Mouse (Mus musculus): Measurements from ENCODE around the gene Mtrr. TPM values are rescaled to one million over a fixed set of nuclear protein-coding genes. Genes with fewer than 3 reads are reported as not detected.
A peak's percentile ranks its signal among the peaks of the same experiment; 100 is the strongest.

Gene Mtrr
- total RNA-seq, 1 experiment: 37.8 TPM

DNA sequence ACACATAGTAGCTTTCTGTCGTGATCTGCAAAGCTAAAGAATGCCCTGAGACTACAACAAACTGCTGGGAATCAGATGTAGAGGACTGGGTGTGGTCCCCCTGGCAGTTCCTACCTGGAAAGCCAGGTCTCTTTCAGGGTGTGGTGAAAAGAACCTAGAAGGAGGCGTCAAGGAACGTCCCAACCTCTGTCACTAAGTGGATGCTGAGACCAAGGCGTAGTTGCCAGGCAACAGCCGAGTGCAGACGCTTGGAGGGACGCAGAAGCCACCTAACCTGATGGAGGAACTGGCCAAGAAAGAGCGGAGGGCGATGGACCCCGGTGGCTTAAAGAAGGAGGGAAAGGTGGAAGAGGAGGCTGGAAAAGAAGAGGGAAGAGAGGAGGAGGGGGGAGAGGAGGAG, 15.2 kb upstream of the Mtrr start, which contains the start of gene 1700001L19Rik:
1700001L19Rik (plus strand) TSS at position 223 of the 400 bp plus-strand sequence.
- peaks cover 4% of the 10 kb centered on the region for H3K36me3 ChIP-seq (ENCODE audit: control insufficient read depth, insufficient read depth, low read length, poor library complexity, severe bottlenecking)
- H3K4me3 ChIP-seq (ENCODE audit: insufficient read depth in 1 of 2, low read depth in 1 of 2, low read length in 2 of 2, poor library complexity in 1 of 2, severe bottlenecking in 1 of 2): peak within 1 kb of the TSS; percentile 1 to 40; a peak in 2 of 4 replicates
- DNase-seq (ENCODE audit: low read depth, low spot score): no peak
- no peaks in the 10 kb centered on the region for H3K9me3 ChIP-seq (ENCODE audit: control insufficient read depth, insufficient read depth, low read depth, low read length)
- H3K4me1 ChIP-seq (ENCODE audit: control insufficient read depth in 2 of 2, insufficient read depth in 2 of 2, low read length in 2 of 2, poor library complexity in 1 of 2): no peaks in the 10 kb centered on the region; a peak in 1 of 4 replicates
- H3K27ac ChIP-seq (ENCODE audit: insufficient read depth, low read depth, low read length, poor library complexity, severe bottlenecking): no peak within 1 kb of the TSS
- in situ Hi-C loops (cut with MboI; ENCODE audit: low sequenced_read_pairs in 2 of 2, unreplicated experiment in 2 of 2): no loop called here
- TF ChIP-seq ZNF384 (IDR thresholded peaks at IDR 0.05; ENCODE audit: low read depth, low read length) (no peak), ZC3H11A (IDR thresholded peaks at IDR 0.05; ENCODE audit: borderline replicate concordance, low read depth, low read length) (no peak), HCFC1 (IDR thresholded peaks at IDR 0.05; ENCODE audit: borderline replicate concordance, insufficient read depth, low read length) (no peak)
- no peak within 1 kb of the TSS for H3K9ac ChIP-seq (ENCODE audit: insufficient read depth, low read depth, low read length, poor library complexity, severe bottlenecking)

DNA sequence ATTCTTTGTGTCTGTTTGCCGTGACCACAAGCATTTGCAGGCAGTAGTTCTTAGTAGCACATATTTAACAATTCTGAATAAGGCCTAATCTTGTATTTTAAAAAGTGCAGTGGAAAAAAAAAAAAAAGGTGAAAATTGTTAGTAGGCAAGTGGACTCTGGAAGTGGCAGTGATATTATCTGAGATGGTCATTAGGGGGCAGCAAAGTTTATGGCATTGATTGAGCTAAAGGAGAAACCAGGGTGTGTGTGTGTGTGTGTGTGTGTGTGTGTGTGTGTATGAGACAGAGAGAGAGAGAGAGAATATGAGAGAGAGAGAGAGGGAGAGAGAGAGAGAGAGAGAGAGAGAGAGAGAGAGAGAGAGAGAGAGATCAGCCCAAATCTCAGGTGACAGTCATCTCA, 11.8 kb upstream of the Mtrr start:
- Histone ChIP-seq H3K9me3 (ENCODE audit: control insufficient read depth, insufficient read depth, low read depth, low read length) (no peaks in the 10 kb centered on the region), H3K9ac (ENCODE audit: insufficient read depth, low read depth, low read length, poor library complexity, severe bottlenecking) (no peak overlapping the region), H3K4me1 (ENCODE audit: control insufficient read depth in 2 of 2, insufficient read depth in 2 of 2, low read length in 2 of 2, poor library complexity in 1 of 2) (no peaks in the 10 kb centered on the region; a peak in 1 of 4 replicates), H3K36me3 (ENCODE audit: control insufficient read depth, insufficient read depth, low read length, poor library complexity, severe bottlenecking) (peaks cover 11% of the 10 kb centered on the region), H3K4me3 (ENCODE audit: insufficient read depth in 1 of 2, low read depth in 1 of 2, low read length in 2 of 2, poor library complexity in 1 of 2, severe bottlenecking in 1 of 2) (no peak overlapping the region), H3K27ac (ENCODE audit: insufficient read depth, low read depth, low read length, poor library complexity, severe bottlenecking) (no peak overlapping the region)
- no peak for DNase-seq (ENCODE audit: low read depth, low spot score)
- in situ Hi-C loops (cut with MboI; ENCODE audit: low sequenced_read_pairs in 2 of 2, unreplicated experiment in 2 of 2): no loop called here
- TF ChIP-seq ZC3H11A (IDR thresholded peaks at IDR 0.05; ENCODE audit: borderline replicate concordance, low read depth, low read length): no peak
- no peak for TF ChIP-seq ZNF384 (IDR thresholded peaks at IDR 0.05; ENCODE audit: low read depth, low read length)
- no peak for TF ChIP-seq MAFK (IDR thresholded peaks at IDR 0.05; ENCODE audit: insufficient read depth, low read depth, low read length)
- no peak for TF ChIP-seq HCFC1 (IDR thresholded peaks at IDR 0.05; ENCODE audit: borderline replicate concordance, insufficient read depth, low read length)
- no peak for TF ChIP-seq CHD2 (IDR thresholded peaks at IDR 0.05; ENCODE audit: low read depth, low read length)

DNA sequence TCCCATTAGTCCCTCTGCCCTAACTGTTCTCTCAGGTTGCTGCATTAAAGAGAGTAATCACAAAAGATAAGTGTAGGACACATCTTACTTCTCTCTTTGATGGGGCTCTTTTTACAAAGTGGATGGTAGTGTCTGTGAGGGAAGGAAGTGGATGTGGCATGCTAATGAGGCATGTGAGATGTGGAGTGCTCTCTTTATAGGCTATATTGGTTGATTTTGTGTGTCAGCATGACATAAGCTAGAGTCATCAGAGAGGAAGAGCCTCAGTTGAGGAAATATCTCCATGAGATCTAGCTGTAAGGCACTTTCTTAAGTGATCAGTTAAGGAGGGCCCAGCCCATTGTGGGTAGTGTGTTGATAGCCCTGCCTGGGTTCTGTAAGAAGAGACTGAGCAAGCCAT, 6.4 kb upstream of the Mtrr start:
- H3K9me3 ChIP-seq (ENCODE audit: control insufficient read depth, insufficient read depth, low read depth, low read length): no peaks in the 10 kb centered on the region
- H3K36me3 ChIP-seq (ENCODE audit: control insufficient read depth, insufficient read depth, low read length, poor library complexity, severe bottlenecking): peaks cover 51% of the 10 kb centered on the region
- no peak overlapping the region for H3K27ac ChIP-seq (ENCODE audit: insufficient read depth, low read depth, low read length, poor library complexity, severe bottlenecking)
- no peak for DNase-seq (ENCODE audit: low read depth, low spot score)
- in situ Hi-C loops (cut with MboI; ENCODE audit: low sequenced_read_pairs in 2 of 2, unreplicated experiment in 2 of 2): no loop called here
- no peak overlapping the region for H3K9ac ChIP-seq (ENCODE audit: insufficient read depth, low read depth, low read length, poor library complexity, severe bottlenecking)
- TF ChIP-seq MAFK (IDR thresholded peaks at IDR 0.05; ENCODE audit: insufficient read depth, low read depth, low read length): no peak
- no peak for TF ChIP-seq HCFC1 (IDR thresholded peaks at IDR 0.05; ENCODE audit: borderline replicate concordance, insufficient read depth, low read length)
- TF ChIP-seq ZC3H11A (IDR thresholded peaks at IDR 0.05; ENCODE audit: borderline replicate concordance, low read depth, low read length): no peak
- no peak for TF ChIP-seq ZNF384 (IDR thresholded peaks at IDR 0.05; ENCODE audit: low read depth, low read length)
- TF ChIP-seq CHD2 (IDR thresholded peaks at IDR 0.05; ENCODE audit: low read depth, low read length): no peak
- no peak overlapping the region for H3K4me3 ChIP-seq (ENCODE audit: insufficient read depth in 1 of 2, low read depth in 1 of 2, low read length in 2 of 2, poor library complexity in 1 of 2, severe bottlenecking in 1 of 2)
- peaks cover 0 to 3% of the 10 kb centered on the region in 2 experiments; a peak in 1 of 4 replicates for H3K4me1 ChIP-seq (ENCODE audit: control insufficient read depth in 2 of 2, insufficient read depth in 2 of 2, low read length in 2 of 2, poor library complexity in 1 of 2)

DNA sequence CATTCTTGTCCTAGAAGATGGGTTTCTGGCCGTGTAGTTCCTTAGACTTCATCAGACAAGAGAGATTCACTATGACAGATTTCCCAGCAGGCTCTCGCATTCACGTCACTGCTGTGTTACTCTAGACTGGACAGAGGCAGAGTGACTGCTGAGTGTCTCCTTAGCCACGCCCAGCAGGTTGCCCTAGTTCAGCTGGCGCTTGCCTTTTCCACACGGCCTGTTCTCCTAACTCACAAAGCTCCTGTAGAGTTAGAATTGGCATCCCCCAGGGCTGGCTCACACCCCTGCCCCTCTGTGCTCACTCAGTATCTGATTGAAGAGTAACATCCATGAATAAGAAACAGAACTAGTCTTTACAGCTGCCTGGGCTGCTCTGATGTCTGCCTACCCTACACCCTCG, 3.5 kb upstream of the Mtrr start:
- TF ChIP-seq CHD2 (IDR thresholded peaks at IDR 0.05; ENCODE audit: low read depth, low read length) (no peak), HCFC1 (IDR thresholded peaks at IDR 0.05; ENCODE audit: borderline replicate concordance, insufficient read depth, low read length) (no peak), ZNF384 (IDR thresholded peaks at IDR 0.05; ENCODE audit: low read depth, low read length) (no peak), MAFK (IDR thresholded peaks at IDR 0.05; ENCODE audit: insufficient read depth, low read depth, low read length) (no peak), ZC3H11A (IDR thresholded peaks at IDR 0.05; ENCODE audit: borderline replicate concordance, low read depth, low read length) (no peak)
- H3K36me3 ChIP-seq (ENCODE audit: control insufficient read depth, insufficient read depth, low read length, poor library complexity, severe bottlenecking): peaks cover 43% of the 10 kb centered on the region
- H3K4me1 ChIP-seq (ENCODE audit: control insufficient read depth in 2 of 2, insufficient read depth in 2 of 2, low read length in 2 of 2, poor library complexity in 1 of 2): peaks cover 2 to 3% of the 10 kb centered on the region in 2 experiments; a peak in 2 of 4 replicates
- no peak overlapping the region for H3K27ac ChIP-seq (ENCODE audit: insufficient read depth, low read depth, low read length, poor library complexity, severe bottlenecking)
- in situ Hi-C loops (cut with MboI; ENCODE audit: low sequenced_read_pairs in 2 of 2, unreplicated experiment in 2 of 2): no loop called here
- H3K9me3 ChIP-seq (ENCODE audit: control insufficient read depth, insufficient read depth, low read depth, low read length): no peaks in the 10 kb centered on the region
- H3K4me3 ChIP-seq (ENCODE audit: insufficient read depth in 1 of 2, low read depth in 1 of 2, low read length in 2 of 2, poor library complexity in 1 of 2, severe bottlenecking in 1 of 2): 0 out of 4 replicates have a peak overlapping the region, but pooled peaks of 1 of the 2 experiments have one; percentile 25
- H3K9ac ChIP-seq (ENCODE audit: insufficient read depth, low read depth, low read length, poor library complexity, severe bottlenecking): no peak overlapping the region
- no peak for DNase-seq (ENCODE audit: low read depth, low spot score)

DNA sequence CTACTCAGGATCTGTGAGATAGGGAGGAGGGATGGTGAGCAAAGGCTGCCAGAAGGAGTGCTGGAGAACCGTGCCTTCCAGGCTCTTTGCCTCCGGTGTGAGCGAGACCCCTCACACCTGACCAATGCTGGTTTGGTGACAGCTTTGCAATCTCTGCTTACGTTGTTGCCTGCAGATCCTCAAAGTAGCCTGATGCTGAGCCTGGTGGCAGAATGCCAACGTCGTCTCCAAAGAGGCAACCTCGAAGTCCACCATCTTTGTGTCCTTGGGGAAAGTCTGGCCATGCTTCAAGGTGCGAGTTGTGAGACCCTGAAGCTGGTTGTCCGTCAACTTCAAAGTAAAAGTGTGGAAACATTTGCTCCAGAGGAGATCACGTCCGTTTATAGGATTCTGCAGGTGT, 2.0 kb upstream of the Mtrr start:
- no peak for DNase-seq (ENCODE audit: low read depth, low spot score)
- Histone ChIP-seq H3K4me1 (ENCODE audit: control insufficient read depth in 2 of 2, insufficient read depth in 2 of 2, low read length in 2 of 2, poor library complexity in 1 of 2) (peaks cover 2 to 6% of the 10 kb centered on the region in 2 experiments; a peak in 2 of 4 replicates), H3K27ac (ENCODE audit: insufficient read depth, low read depth, low read length, poor library complexity, severe bottlenecking) (no peak overlapping the region), H3K9ac (ENCODE audit: insufficient read depth, low read depth, low read length, poor library complexity, severe bottlenecking) (no peak overlapping the region), H3K4me3 (ENCODE audit: insufficient read depth in 1 of 2, low read depth in 1 of 2, low read length in 2 of 2, poor library complexity in 1 of 2, severe bottlenecking in 1 of 2) (no peak overlapping the region), H3K9me3 (ENCODE audit: control insufficient read depth, insufficient read depth, low read depth, low read length) (no peaks in the 10 kb centered on the region), H3K36me3 (ENCODE audit: control insufficient read depth, insufficient read depth, low read length, poor library complexity, severe bottlenecking) (peaks cover 49% of the 10 kb centered on the region)
- no peak for TF ChIP-seq MAFK (IDR thresholded peaks at IDR 0.05; ENCODE audit: insufficient read depth, low read depth, low read length)
- no peak for TF ChIP-seq ZNF384 (IDR thresholded peaks at IDR 0.05; ENCODE audit: low read depth, low read length)
- no peak for TF ChIP-seq HCFC1 (IDR thresholded peaks at IDR 0.05; ENCODE audit: borderline replicate concordance, insufficient read depth, low read length)
- no peak for TF ChIP-seq ZC3H11A (IDR thresholded peaks at IDR 0.05; ENCODE audit: borderline replicate concordance, low read depth, low read length)
- no peak for TF ChIP-seq CHD2 (IDR thresholded peaks at IDR 0.05; ENCODE audit: low read depth, low read length)
- in situ Hi-C loops (cut with MboI; ENCODE audit: low sequenced_read_pairs in 2 of 2, unreplicated experiment in 2 of 2): no loop called here

All from ES-E14 (cell line).